Mouse (Mus musculus) embryonic facial prominence, embryonic 12.5 days (tissue): ENCODE results near the gene Rec114. TPM values are rescaled to one million over a fixed set of nuclear protein-coding genes. Genes with fewer than 3 reads are reported as not detected.

Experiments used
- ATAC-seq: fragments of 200-750 bp; cut with Nextera tagmentation; 2 replicates; pipeline ENCODE4 v1.8.0; 2017; ENCODE audit not compliant: insufficient number of reproducible peaks, insufficient read depth, low FRiP score, low TSS enrichment
- H3K27ac ChIP-seq: fragments of 300-500 bp; sonication (generic); 2 replicates; pipeline ENCODE4 v1.5.1; 2016; ENCODE audit warnings: mild to moderate bottlenecking
- H3K27me3 ChIP-seq: fragments of 300-500 bp; sonication (generic); 2 replicates; pipeline ENCODE4 v1.6.1; 2016; ENCODE audit warnings: mild to moderate bottlenecking, moderate library complexity
- H3K36me3 ChIP-seq: fragments of 300-500 bp; sonication (generic); 2 replicates; pipeline ENCODE4 v1.6.1; 2016; ENCODE audit warnings: mild to moderate bottlenecking
- H3K4me1 ChIP-seq: fragments of 300-500 bp; sonication (generic); 2 replicates; pipeline ENCODE4 v1.6.1; 2016
- H3K4me2 ChIP-seq: fragments of 300-500 bp; sonication (generic); replicated peaks from 2 replicates; pipeline ENCODE4 v1.6.1; 2016; ENCODE audit warnings: mild to moderate bottlenecking, moderate library complexity
- H3K4me3 ChIP-seq: fragments of 300-500 bp; sonication (generic); 2 replicates; pipeline ENCODE4 v1.5.1; 2016; ENCODE audit warnings: mild to moderate bottlenecking
- H3K9ac ChIP-seq: fragments of 300-500 bp; sonication (generic); 2 replicates; pipeline ENCODE4 v1.6.1; 2016; ENCODE audit warnings: mild to moderate bottlenecking, moderate library complexity
- H3K9me3 ChIP-seq: fragments of 300-500 bp; sonication (generic); 2 replicates; pipeline ENCODE4 v1.6.1; 2016; ENCODE audit warnings: mild to moderate bottlenecking, moderate library complexity
- WGBS: fragments of 180-500 bp; shearing (Covaris S2); methylation state at CpG from one replicate; pipeline ENCODE4 v1.1.7; 2016; 5-methylcytosine and 5-hydroxymethylcytosine counted together
- polyA plus RNA-seq: library from polyadenylated mRNA; unstranded; fragments of >200 nt; fragmentation: Nextera tagmentation; extraction: Ambion mirVana; gene quantifications from 2 replicates; pipeline ENCODE4 v1.2.1, GENCODE M21; 2016

Rec114 gene
- polyA plus RNA-seq, 1 experiment from 2014 or later = 2.1 TPM

DNA sequence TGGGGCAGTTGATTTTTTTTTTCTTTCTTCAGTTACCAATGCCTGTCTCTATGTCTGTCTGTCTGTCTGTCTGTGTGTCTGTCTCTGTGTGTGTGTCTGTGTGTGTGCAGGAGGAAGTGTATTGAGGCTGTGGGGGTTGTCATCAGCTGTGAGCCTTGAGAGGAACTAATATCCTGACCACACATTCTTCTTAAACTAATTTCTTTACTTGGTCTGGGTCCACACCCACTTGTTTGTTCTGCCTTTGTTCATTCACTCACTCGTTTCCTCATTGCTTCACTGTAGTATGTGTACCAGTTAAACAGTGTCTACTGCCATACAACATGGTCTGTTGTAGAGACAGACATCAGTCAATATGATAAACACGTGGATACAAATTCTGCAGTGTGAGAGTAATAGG, 116.6 kb downstream of the Rec114 start:
- no peaks in the 10 kb centered on the region for H3K9me3 ChIP-seq
- no peaks in the 10 kb centered on the region for H3K27me3 ChIP-seq
- no peak overlapping the region for H3K9ac ChIP-seq
- 87% methylated on average over 2 of the region's 2 CpGs for WGBS
- peaks cover 12% of the 10 kb centered on the region for H3K36me3 ChIP-seq
- H3K4me2 ChIP-seq = no peak overlapping the region
- H3K4me1 ChIP-seq = no peaks in the 10 kb centered on the region
- no peak for ATAC-seq
- H3K27ac ChIP-seq = no peak overlapping the region
- H3K4me3 ChIP-seq = no peak overlapping the region

DNA sequence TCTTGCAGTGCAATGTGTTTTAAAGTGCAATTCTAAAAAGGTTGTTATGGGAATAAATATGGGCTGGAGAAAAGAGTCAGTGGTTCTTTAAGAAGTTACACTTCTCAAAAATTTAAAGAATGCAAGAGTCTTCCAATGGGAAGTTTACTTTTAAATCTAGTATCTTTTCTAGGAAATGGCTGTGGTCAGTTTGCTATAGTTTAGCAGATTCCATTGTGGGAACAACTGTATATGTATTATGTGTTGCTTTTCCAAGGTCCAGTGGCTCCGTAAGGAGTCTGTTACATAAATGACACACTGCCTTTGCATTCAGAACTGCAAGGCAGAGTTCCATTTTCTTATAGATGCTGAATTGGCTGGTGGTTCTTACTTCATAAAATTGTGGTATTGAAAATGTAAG, 120.8 kb downstream of the Rec114 start:
- Histone ChIP-seq H3K4me3 (no peak overlapping the region), H3K36me3 (peaks cover 12% of the 10 kb centered on the region; the same call in 1 of the 2 replicates), H3K4me2 (no peak overlapping the region), H3K9ac (no peak overlapping the region), H3K4me1 (no peaks in the 10 kb centered on the region), H3K27ac (no peak overlapping the region), H3K9me3 (no peaks in the 10 kb centered on the region), H3K27me3 (no peaks in the 10 kb centered on the region)
- no peak for ATAC-seq
- 76% methylated on average over 1 of the region's 1 CpGs for WGBS

DNA sequence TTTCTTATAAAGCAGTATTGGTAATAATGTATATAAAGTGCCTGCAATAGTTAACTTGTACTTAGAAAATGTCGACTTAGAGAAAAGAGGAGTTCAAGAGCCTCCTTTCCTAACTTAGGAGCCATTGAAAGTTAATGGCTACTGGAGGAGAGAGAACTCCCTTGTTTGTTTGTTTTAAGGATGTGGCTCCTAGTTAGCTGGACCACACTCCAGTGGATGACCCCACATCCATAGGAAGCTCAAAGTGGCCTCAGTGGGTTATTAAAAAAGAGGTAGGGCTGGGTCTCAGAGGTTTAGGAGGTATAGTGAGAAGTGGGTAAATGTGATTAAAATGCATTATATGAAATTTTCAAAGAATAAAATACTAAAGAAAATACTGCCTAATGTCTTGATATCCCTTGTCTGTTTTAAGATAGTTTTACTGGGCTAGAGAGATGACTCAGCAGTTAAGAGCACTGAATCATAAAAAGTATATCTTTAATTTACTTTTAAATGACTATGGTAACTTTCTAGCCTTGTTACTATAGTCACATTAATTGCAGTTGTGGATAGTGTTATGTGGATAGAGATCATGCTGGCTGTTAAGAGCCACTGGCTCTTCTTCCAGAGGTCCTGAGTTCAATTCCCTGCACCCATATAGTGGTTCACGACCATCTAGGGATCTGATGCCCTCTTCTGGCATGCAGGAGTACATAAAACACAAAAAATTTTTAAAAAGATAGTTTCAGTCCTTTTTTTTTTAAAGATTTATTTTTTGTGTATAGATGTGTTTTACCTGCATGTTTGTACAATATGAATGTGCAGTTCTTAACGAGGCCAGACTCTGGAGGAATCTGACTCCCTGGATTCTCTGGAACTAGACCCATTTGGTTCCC, 128.5 kb downstream of the Rec114 start:
- no peak overlapping the region for H3K4me3 ChIP-seq
- no peak overlapping the region for H3K4me2 ChIP-seq
- WGBS = 75% methylated on average over 3 of the region's 3 CpGs
- 0 out of 2 replicates have a peak, but pooled peaks cover 4% of the 10 kb centered on the region for H3K4me1 ChIP-seq
- H3K9ac ChIP-seq = no peak overlapping the region
- H3K36me3 ChIP-seq = no peaks in the 10 kb centered on the region
- no peak overlapping the region for H3K27ac ChIP-seq
- ATAC-seq = no peak
- no peaks in the 10 kb centered on the region for H3K9me3 ChIP-seq
- H3K27me3 ChIP-seq = no peaks in the 10 kb centered on the region

DNA sequence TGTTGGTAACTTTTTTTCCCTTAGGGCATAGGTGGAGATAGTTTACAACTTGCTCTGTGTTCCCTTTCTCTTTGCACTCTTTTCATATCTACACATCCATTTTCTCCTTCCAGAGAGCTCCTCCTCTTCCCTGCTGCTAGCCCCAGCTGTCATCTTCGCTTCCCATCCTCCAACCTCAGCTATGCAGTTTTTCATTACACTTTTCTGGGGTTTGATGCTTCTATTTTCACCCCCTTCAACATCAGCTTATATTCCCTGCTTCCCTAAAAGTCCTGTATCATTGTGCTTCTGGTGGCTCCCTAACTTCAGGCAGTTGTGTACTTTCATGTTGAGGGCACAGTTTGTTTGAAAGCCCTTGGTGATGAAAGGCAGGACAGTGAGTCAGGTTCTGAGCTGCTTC, 130.0 kb downstream of the Rec114 start:
- WGBS = 93% methylated on average over 1 of the region's 1 CpGs
- no peaks in the 10 kb centered on the region for H3K27me3 ChIP-seq
- ATAC-seq = no peak

More for the DNA sequence above, 130.0 kb downstream of the Rec114 start:
- Histone ChIP-seq H3K36me3 (no peaks in the 10 kb centered on the region), H3K4me2 (no peak overlapping the region), H3K9me3 (no peaks in the 10 kb centered on the region), H3K4me1 (0 out of 2 replicates have a peak, but pooled peaks cover 4% of the 10 kb centered on the region), H3K27ac (no peak overlapping the region), H3K9ac (no peak overlapping the region), H3K4me3 (no peak overlapping the region)

Other genes with a start within 250 kb of the Rec114 start
- gene Cd276, start 188.5 kb downstream of the Rec114 start, polyA plus RNA-seq = 56.3 and 57.3 TPM in 2 replicates
- gene Nptn, start 161.7 kb downstream of the Rec114 start, polyA plus RNA-seq = 76.7 and 76.8 TPM in 2 replicates
- 0.62 and 0.64 TPM in 2 replicates for gene Hcn4, start 79.4 kb upstream of the Rec114 start, polyA plus RNA-seq